Mouse (Mus musculus): ENCODE measurements around the gene Dhx16.
"Not testable (repeated sequence)": the region's sequence is repeated elsewhere in the genome, so short reads cannot be mapped to it uniquely, and the experiment has no call there.

Gene Dhx16

DNA sequence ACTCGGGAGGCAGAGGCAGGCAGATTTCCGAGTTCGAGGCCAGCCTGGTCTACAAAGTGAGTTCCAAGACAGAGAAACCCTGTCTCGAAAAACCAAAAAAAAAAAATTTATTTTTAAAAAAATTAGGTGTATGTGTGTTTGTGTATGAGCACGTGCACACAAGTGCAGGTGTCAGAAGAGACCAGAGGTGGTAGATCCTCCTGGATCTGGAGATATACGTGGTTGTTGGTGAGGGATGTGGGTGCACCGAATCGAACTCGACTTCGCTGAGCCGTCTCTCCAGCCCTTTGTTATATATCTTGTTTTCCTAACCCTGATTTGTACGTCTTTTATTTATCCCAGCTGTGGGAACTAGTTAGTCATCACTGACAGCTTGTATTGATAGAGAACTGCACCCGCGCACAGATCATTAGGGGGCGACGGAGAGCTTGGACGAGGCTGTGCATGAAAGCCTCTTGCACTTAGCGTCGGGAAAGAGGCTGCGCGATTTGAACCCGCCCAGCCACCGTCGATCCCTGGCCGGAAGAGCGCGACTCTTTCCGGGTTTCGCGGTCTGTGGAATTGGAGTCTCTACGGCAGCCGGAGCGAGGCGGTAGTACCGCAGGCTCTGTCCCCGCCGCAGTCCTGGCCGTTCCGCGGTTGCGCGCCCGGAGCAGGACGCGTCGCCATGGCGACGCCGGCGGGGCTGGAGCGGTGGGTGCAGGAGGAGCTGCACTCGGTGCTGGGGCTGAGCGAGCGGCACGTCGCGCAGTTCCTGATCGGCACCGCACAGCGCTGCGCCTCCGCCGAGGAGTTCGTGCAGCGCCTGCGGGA, at the start of gene Dhx16:
TSS of gene Dhx16 (plus strand) at position 575 of the 813 bp plus-strand sequence.
- DNase-seq = peak; percentile 97 to 98

GRCm38 (mm10) chr17:35832400-35833238, 47.0 kb upstream of the Dhx16 start:
- DNase-seq = no peak

- no peak for DNase-seq
Observed at GRCm38 (mm10) chr17:35833239-35833751, 46.3 kb upstream of the Dhx16 start.

DNA sequence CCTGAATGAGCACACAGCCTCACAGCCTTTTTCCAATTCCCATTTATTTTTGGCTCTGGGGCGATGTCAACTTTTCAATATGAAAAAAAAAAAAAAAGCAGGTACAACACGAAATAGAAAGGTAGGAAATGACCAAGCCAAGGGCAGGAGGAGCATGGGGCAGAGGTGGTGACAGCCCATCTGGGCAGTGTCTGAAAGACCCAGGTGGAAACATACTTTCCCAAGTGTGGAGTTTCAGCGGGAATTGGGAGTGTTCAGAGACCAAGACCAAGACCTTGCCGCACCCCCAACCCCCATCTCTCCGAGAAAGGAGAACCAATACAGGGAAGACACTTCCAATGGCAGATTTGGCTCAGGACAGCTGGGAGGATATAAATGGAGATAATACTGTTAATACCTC, 45.7 kb upstream of the Dhx16 start:
- DNase-seq = no peak

DNA sequence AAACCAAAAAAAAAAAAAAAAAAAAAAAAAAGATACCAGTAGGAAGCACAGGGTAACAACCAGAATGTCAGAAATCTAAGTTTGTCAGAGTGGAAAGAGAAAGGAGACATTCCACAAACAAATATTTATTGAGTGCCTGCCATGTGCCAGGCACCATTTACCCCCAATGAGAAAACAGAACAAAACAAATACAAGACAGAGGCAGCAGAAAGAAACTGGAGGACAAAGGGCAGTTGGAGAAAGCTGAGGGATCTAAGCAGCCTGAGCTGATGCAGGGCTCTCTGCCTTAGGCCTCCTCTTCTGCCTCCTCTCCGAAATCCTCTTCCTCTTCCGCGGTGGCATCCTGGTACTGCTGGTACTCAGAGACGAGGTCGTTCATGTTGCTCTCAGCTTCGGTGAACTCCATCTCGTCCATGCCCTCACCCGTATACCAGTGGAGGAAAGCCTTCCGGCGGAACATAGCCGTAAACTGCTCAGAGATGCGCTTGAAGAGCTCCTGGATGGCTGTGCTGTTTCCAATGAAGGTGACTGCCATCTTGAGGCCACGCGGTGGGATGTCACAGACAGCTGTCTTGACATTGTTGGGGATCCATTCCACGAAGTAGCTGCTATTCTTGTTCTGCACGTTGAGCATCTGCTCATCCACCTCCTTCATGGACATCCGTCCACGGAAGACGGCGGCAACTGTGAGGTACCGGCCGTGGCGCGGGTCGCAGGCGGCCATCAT, 44.8 kb upstream of the Dhx16 start:
- peak; percentile 29 to 37 for DNase-seq

DNA sequence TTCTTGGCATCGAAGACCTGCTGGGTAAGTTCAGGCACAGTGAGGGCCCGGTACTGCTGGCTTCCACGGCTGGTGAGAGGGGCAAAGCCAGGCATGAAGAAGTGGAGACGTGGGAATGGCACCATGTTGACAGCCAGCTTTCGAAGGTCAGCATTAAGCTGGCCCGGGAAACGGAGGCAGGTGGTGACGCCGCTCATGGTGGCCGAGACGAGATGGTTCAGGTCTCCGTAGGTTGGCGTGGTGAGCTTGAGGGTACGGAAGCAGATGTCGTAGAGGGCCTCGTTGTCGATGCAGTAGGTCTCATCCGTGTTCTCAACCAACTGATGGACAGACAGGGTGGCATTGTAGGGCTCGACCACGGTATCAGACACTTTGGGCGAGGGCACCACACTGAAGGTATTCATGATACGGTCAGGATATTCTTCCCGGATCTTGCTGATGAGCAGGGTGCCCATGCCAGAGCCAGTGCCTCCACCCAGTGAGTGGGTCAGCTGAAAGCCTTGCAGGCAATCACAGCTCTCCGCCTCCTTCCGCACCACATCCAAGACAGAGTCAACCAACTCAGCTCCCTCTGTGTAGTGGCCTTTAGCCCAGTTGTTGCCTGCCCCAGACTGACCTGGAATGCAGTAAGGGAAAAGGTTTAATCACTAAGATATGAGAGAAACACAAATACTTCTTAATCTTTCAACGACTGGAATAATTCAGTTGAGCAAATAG, 44.0 kb upstream of the Dhx16 start:
- peak; percentile 16 to 34 for DNase-seq

GRCm38 (mm10) chr17:35836178-35836965, 43.2 kb upstream of the Dhx16 start:
- DNase-seq = peak; percentile 87 to 93

GRCm38 (mm10) chr17:35836991-35837422, 42.6 kb upstream of the Dhx16 start:
- peak; percentile 60 to 77 for DNase-seq

DNA sequence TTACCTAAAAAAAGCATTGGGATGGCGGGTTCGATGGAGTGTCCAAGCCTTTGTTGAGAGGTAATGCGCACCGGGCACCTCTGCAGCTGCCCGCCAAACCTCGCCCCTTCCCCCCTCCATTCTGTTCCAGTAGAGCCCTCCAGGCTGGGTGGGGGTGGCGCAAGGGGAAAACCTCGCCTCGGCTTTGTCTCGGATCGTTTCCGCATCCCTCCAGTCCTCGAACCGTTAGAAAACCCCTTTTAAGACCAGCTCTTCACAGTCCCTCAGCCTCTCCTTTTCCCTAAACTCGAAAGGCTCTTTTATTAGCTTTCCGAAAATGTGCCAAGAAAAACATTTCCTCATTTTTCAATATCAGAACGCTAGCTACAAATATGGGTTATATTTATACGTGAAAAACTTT, 42.1 kb upstream of the Dhx16 start:
- peak; percentile 36 to 48 for DNase-seq

DNA sequence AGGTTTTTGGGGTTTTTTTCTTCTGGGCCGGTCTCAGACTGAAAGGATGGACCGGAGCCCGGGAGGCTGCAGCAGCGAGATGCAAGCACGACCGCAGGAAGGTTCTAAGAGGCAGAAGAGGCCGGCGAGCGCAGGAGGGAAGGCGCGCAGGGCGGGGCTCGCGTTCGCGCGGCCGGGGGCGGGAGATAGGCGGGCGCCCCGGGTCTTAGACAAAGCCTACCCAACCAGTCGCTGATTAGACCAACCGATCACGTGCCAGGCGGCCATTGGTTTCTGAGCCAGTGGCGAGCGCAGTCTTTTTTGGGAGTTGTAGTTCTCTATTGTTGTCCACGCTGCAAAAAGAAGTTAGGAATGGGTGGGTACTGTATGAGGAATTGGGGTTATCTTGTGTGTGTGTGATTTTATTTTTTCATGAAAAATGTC, 41.5 kb upstream of the Dhx16 start, which contains the start of gene Tubb5:
TSS of gene Tubb5 (minus strand) at position 185 of the 423 bp plus-strand sequence.
- DNase-seq = peak; percentile 94 to 97

GRCm38 (mm10) chr17:35838570-35838969, 41.0 kb upstream of the Dhx16 start:
- DNase-seq = no peak

GRCm38 (mm10) chr17:35839002-35839401, 40.6 kb upstream of the Dhx16 start:
- not testable (repeated sequence) for DNase-seq

DNA sequence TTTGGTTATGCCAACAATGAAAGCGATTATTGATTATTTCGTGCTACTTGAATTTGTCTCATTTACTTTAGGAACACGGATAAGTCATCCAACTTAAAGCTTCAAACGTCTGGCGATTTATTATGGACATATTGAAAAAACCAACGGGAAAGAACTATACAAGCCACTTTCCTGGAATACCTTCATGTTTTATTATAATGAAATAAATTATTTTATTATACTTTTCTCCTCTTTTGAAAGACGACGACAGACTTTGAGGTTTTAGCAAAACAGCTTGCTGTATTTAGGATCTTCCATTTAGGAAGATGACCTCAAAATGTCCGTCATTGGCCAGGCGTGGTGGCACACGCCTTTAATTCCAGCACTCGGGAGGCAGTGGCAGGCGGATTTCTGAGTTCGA, 39.1 kb upstream of the Dhx16 start:
- no peak for DNase-seq

DNA sequence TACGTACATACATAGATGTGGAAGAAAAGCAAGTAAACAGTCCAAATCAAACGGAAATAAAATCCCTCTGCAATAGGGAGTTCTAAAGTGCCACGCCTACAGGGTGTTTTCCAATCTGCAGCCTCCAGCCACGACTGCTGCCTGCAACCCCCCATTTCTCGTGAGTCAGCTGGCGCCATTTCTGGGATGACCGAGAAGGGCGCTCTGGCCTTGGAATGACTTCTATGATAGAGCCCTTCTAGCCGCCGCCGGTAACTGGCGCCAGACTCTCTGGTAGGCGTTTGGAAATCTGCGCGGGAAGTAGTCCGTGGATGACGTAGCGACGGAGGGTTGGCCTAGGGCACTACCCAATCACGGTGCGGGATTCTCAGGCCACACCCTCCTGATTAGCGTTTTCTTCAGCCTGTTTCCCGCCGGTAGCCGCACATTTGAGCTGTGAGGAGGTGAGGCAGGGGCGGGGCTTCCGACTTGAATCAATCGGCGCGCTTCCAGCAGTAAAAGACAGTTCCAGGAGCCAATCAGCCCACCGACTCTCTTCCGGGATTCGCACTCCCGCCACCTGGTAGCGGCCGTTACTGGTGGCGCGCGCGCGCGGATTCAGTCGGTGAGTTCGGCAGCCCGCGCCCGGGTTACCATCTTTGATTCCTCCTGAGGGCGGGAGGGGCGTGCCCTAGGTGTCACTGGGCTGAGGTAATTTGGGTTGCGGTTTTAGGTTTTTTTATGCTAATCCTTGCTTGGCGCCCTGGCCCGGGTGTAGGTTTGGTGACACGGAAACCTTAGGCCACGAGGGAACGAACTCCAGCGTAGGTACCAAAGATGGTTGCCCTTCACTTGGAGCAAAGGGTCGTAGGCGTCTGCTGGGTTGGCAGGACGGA, 38.3 kb upstream of the Dhx16 start, which contains the start of gene Mdc1:
TSS of gene Mdc1 (plus strand) at position 440 of the 875 bp plus-strand sequence.
- peak; percentile 99 for DNase-seq

DNA sequence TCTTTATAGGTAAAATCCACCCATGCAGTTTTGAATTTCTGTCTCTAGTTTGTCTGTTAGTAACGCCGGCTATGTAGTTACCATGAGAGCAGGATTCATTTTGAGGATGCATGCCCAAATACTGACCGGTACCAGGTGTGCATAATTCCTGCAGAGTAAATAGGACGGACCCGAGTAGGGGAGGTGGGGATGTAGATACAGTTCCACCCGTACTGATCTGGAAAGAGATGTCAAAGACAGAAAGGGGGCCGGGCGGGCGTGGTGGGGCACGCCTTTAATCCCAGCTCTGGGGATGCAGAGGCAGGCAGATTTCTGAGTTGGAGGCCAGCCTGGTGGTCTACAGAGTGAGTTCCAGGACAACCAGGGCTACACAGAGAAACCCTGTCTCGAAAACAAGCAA, 37.6 kb upstream of the Dhx16 start:
- no peak for DNase-seq

DNA sequence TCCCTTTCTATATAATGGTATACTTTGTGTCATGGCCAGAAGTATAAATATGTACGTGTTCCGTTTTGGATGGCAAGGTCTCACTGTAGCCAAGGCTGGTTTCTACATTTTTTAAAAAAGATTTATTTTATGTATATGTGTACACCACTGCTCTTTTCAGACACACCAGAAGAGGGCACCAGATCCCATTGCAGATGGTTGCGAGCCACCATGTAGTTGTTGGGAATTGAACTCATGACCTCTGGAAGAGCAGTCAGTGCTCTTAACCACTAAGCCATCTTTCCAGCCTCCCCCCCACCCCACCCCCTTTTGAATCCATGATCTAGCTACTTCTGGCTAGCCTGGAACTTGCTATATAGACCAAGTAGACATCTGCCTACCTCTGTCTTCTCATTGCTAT, 36.1 kb upstream of the Dhx16 start:
- no peak for DNase-seq

DNA sequence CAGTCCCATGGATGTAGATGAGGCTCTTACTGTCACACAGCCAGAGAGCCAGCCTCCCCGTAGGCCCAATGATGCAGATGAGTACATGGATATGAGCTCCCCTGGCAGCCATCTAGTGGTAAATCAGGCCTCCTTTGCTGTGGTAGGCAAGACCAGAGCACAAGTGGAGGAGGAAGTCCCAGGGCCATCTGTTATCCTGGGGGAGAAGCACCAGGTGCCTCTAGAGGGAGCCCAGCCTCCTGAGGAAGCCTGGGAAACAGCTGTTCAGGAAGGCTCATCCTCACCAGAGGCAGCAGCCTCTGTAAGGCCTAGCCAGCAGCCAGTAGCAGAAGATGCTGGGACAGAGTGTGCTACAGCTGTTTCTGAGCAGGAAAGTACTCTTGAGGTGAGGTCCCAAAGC, 31.5 kb upstream of the Dhx16 start:
- no peak for DNase-seq

GRCm38 (mm10) chr17:35850974-35851373, 28.6 kb upstream of the Dhx16 start:
- DNase-seq = no peak

- no peak for DNase-seq
Observed at GRCm38 (mm10) chr17:35859371-35859770, 20.2 kb upstream of the Dhx16 start.

DNA sequence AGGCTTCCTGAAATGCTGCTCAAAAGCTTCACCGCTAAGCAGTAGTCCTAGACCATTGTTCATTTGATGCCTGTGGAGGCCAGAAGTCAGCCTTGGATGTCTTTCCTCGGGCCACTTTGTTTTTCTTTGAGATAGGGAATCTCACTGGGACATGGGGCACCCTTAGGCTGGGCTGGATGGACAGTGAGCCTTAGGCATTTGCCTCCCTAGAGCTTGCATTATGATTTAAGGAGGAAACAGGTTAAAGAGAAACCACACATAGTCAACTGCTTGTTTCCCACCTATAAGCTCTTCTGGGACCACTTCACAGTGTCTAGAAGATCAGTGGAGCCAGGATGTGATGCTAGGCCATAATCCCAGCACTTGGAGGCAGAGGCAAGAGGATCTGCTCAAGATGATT, 19.8 kb upstream of the Dhx16 start:
- DNase-seq = no peak

Measured in cerebellum, postnatal 36 days (tissue).